Mouse (Mus musculus) midbrain, embryonic 14.5 days (tissue): ENCODE measurements around the gene Cbfa2t3. TPM values are rescaled to one million over a fixed set of nuclear protein-coding genes. Genes with fewer than 3 reads are reported as not detected.
A peak's percentile ranks its signal among the peaks of the same experiment; 100 is the strongest.

Source experiments
- ATAC-seq: fragments of 200-750 bp; cut with Nextera tagmentation; 2 replicates; pipeline ENCODE4 v1.8.0; 2017; ENCODE audit warnings: moderate number of reproducible peaks, moderate library complexity; ENCODE audit not compliant: low FRiP score, low TSS enrichment
- DNase-seq: peaks from one replicate; pipeline ENCODE4 v3.0.0-alpha.2; 2015
- H3K27ac ChIP-seq: fragments of 300-500 bp; sonication (generic); replicated peaks from 2 replicates; pipeline ENCODE4 v1.5.1; 2014; ENCODE audit warnings: mild to moderate bottlenecking, low read depth, low read length, moderate library complexity
- H3K27me3 ChIP-seq: fragments of 300-500 bp; sonication (generic); 2 replicates; pipeline ENCODE4 v1.6.1; 2014; ENCODE audit warnings: low read length, control low read depth, mixed read lengths; ENCODE audit not compliant: control insufficient read depth, insufficient read depth
- H3K36me3 ChIP-seq: fragments of 300-500 bp; sonication (generic); 2 replicates; pipeline ENCODE4 v1.6.1; 2014; ENCODE audit warnings: low read length, control low read depth; ENCODE audit not compliant: control insufficient read depth, insufficient read depth
- H3K4me1 ChIP-seq: fragments of 300-500 bp; sonication (generic); 2 replicates; pipeline ENCODE4 v1.6.1; 2014; ENCODE audit warnings: mild to moderate bottlenecking, antibody characterized with exemption, low read length, control low read depth; ENCODE audit not compliant: control insufficient read depth, insufficient read depth
- H3K4me2 ChIP-seq: fragments of 300-500 bp; sonication (generic); 2 replicates; pipeline ENCODE4 v1.6.1; 2014; ENCODE audit warnings: mild to moderate bottlenecking, low read length, moderate library complexity
- H3K4me3 ChIP-seq: fragments of 300-500 bp; sonication (generic); replicated peaks from 2 replicates; pipeline ENCODE4 v1.5.1; 2014; ENCODE audit warnings: low read depth, low read length
- H3K9ac ChIP-seq: fragments of 300-500 bp; sonication (generic); replicated peaks from 2 replicates; pipeline ENCODE4 v1.6.1; 2014; ENCODE audit warnings: mild to moderate bottlenecking, low read length, moderate library complexity
- H3K9me3 ChIP-seq: fragments of 300-500 bp; sonication (generic); 2 replicates; pipeline ENCODE4 v1.6.1; 2016; ENCODE audit warnings: low read length, control low read depth, mixed read lengths; ENCODE audit not compliant: control insufficient read depth
- WGBS: fragments of 180-500 bp; shearing (Covaris S2); extraction: QIAGEN DNeasy Blood & Tissue Kit; methylation state at CpG from one replicate; pipeline ENCODE4 v1.1.7; 2014; 5-methylcytosine and 5-hydroxymethylcytosine counted together
- polyA plus RNA-seq: library from polyadenylated mRNA; unstranded; fragments of >200 nt; fragmentation: Nextera tagmentation; extraction: Ambion mirVana; gene quantifications from 2 replicates; pipeline ENCODE4 v1.2.1, GENCODE M21; 2014

Cbfa2t3 gene
- polyA plus RNA-seq, 1 experiment from 2014 or later: 25.2 TPM

- Histone ChIP-seq H3K36me3 (peaks cover 8% of the 10 kb centered on the region), H3K27me3 (no peaks in the 10 kb centered on the region; the same call in 1 of the 2 replicates), H3K4me2 (peak overlapping the region; percentile 61), H3K27ac (peak overlapping the region; percentile 95), H3K9ac (peak overlapping the region; percentile 83), H3K9me3 (no peaks in the 10 kb centered on the region), H3K4me1 (peaks cover 45% of the 10 kb centered on the region), H3K4me3 (peak overlapping the region; percentile 72)
- DNase-seq (peak; percentile 92), ATAC-seq (peak; percentile 80)
- under 1% methylated on average over 113 of the region's 127 CpGs for WGBS
Observed at GRCm38 (mm10) chr8:122678061-122678895, 20.6 kb downstream of the Cbfa2t3 start.

- peak overlapping the region; percentile 72 for H3K4me3 ChIP-seq
- H3K4me1 ChIP-seq: peaks cover 53% of the 10 kb centered on the region
- 1% methylated on average over 35 of the region's 35 CpGs for WGBS
- ATAC-seq (peak; percentile 13; the same call in 1 of the 2 replicates), DNase-seq (peak; percentile 63)
- peak overlapping the region; percentile 83 for H3K9ac ChIP-seq
- H3K4me2 ChIP-seq: peak overlapping the region; percentile 61
- H3K9me3 ChIP-seq: no peaks in the 10 kb centered on the region
- H3K36me3 ChIP-seq: peaks cover 11% of the 10 kb centered on the region
- no peaks in the 10 kb centered on the region; the same call in 1 of the 2 replicates for H3K27me3 ChIP-seq
- H3K27ac ChIP-seq: peak overlapping the region; percentile 95
Observed at GRCm38 (mm10) chr8:122677481-122678021, 21.4 kb downstream of the Cbfa2t3 start.

GRCm38 (mm10) chr8:122676621-122677480, 22.1 kb downstream of the Cbfa2t3 start:
- peak overlapping the region; percentile 61 for H3K4me2 ChIP-seq
- DNase-seq: peak; percentile 72
- H3K36me3 ChIP-seq: peaks cover 11% of the 10 kb centered on the region
- peaks cover 57% of the 10 kb centered on the region for H3K4me1 ChIP-seq
- peak; percentile 44; the same call in 1 of the 2 replicates for ATAC-seq
- 9% methylated on average over 16 of the region's 16 CpGs for whole genome bisulfite sequencing
- peak overlapping the region; percentile 83 for H3K9ac ChIP-seq
- H3K9me3 ChIP-seq: no peaks in the 10 kb centered on the region
- H3K27ac ChIP-seq: peak overlapping the region; percentile 95
- H3K4me3 ChIP-seq: peak overlapping the region; percentile 72
- H3K27me3 ChIP-seq: no peaks in the 10 kb centered on the region; the same call in 1 of the 2 replicates

GRCm38 (mm10) chr8:122675596-122676420, 23.1 kb downstream of the Cbfa2t3 start:
- H3K9me3 ChIP-seq: no peaks in the 10 kb centered on the region
- peak overlapping the region; percentile 61 for H3K4me2 ChIP-seq
- peaks cover 55% of the 10 kb centered on the region for H3K4me1 ChIP-seq
- no peaks in the 10 kb centered on the region for H3K27me3 ChIP-seq
- peak overlapping the region; percentile 72 for H3K4me3 ChIP-seq
- H3K36me3 ChIP-seq: peaks cover 11% of the 10 kb centered on the region
- ATAC-seq: no peak
- DNase-seq: peak; percentile 28
- H3K9ac ChIP-seq: peak overlapping the region; percentile 83
- WGBS: 66% methylated on average over 17 of the region's 17 CpGs
- peak overlapping the region; percentile 95 for H3K27ac ChIP-seq

- DNase-seq (peak; percentile 48), ATAC-seq (no peak)
- no peak overlapping the region for H3K9ac ChIP-seq
- no peaks in the 10 kb centered on the region for H3K9me3 ChIP-seq
- H3K27me3 ChIP-seq: no peaks in the 10 kb centered on the region
- H3K36me3 ChIP-seq: peaks cover 11% of the 10 kb centered on the region
- H3K4me1 ChIP-seq: peaks cover 52% of the 10 kb centered on the region
- peak overlapping the region; percentile 61 for H3K4me2 ChIP-seq
- H3K4me3 ChIP-seq: peak overlapping the region; percentile 72; the same call in 1 of the 2 replicates
- WGBS: 40% methylated on average over 7 of the region's 7 CpGs
- H3K27ac ChIP-seq: no peak overlapping the region
Observed at GRCm38 (mm10) chr8:122674999-122675398, 23.9 kb downstream of the Cbfa2t3 start.

- H3K27ac ChIP-seq: no peak overlapping the region
- H3K4me1 ChIP-seq: peaks cover 42% of the 10 kb centered on the region
- H3K9me3 ChIP-seq: no peaks in the 10 kb centered on the region
- H3K4me2 ChIP-seq: peak overlapping the region; percentile 61
- H3K4me3 ChIP-seq: no peak overlapping the region
- DNase-seq: no peak
- H3K27me3 ChIP-seq: no peaks in the 10 kb centered on the region
- ATAC-seq: no peak
- H3K9ac ChIP-seq: no peak overlapping the region
- peaks cover 11% of the 10 kb centered on the region for H3K36me3 ChIP-seq
- 79% methylated on average over 12 of the region's 12 CpGs for WGBS
Observed at GRCm38 (mm10) chr8:122673989-122674388, 24.9 kb downstream of the Cbfa2t3 start.

- Histone ChIP-seq H3K4me3 (no peak overlapping the region), H3K36me3 (peaks cover 11% of the 10 kb centered on the region), H3K27ac (no peak overlapping the region), H3K9ac (no peak overlapping the region), H3K4me1 (peaks cover 50% of the 10 kb centered on the region), H3K9me3 (no peaks in the 10 kb centered on the region), H3K4me2 (no peak overlapping the region), H3K27me3 (no peaks in the 10 kb centered on the region)
- ATAC-seq (no peak), DNase-seq (no peak)
- WGBS: 70% methylated on average over 6 of the region's 6 CpGs
Observed at GRCm38 (mm10) chr8:122671894-122672293, 27.0 kb downstream of the Cbfa2t3 start.
